Mouse (Mus musculus): ENCODE results near the gene Wnk1. TPM values are rescaled to one million over a fixed set of nuclear protein-coding genes. Genes with fewer than 3 reads are reported as not detected.
A peak's percentile ranks its signal among the peaks of the same experiment; 100 is the strongest.

Gene Wnk1
- total RNA-seq, 2 experiments from 2014 or later: 140 to 185 TPM

- no peak for DNase-seq
These were observed 2.0 kb upstream of the Wnk1 start for GRCm38 (mm10) chr6:120040557-120040857.

DNA sequence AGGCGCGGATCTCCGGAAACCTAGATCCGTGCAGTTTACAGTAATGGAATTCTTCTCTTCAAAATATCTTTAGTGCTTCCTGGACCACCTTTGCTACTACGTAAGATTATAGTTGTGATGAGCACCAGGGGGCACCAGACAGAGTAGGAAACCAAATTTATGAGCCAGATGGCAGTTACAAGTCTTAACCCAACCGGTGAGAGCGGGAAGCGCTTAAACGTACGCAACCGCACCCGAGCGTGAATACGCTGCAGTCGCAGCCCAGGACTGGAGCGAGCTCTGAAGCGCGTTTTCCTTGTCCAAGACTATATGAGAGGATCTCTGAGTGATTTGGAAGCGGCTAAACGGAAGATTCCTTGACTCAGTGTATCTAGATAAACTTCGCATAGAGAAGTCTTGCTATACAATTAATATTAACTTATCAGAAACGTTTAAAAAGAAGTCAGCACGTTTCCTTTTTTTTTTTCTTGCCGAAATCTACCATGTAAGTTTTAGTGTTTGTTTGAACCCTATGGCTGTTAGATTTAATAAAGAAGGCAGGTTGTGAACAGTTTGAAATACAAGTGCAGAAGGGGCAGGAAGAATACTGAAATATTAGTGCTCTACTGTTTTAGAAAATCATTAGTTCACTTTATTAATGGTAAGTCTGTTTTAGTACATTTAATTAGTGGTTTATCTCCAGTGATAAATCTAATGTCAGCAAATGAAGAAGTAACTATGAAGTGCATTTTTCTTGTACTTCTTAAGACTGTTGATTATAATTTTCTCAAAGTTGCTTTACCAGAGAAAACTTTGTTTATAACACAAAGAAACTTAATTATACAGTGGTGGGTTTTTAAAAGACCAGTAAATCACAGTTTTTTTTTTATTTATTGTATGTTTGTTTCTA lies 1.4 kb upstream of the Wnk1 start:
- DNase-seq: peak; percentile 83

DNA sequence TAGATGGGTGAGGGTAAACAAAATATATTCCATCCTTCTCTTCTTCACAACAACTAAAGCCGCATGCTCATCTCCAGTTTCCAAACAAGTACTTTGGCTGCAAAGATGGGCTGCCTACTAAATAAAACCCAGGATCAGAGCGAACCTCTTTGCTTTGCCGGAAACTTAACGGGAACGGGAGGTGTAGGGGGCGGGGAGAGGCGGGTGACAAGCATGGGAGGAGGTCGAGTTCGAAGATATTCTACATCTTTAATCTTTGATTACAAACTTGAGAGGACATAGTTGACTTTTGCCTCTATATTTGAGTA lies 738 bp upstream of the Wnk1 start:
- peak; percentile 64 for DNase-seq

DNA sequence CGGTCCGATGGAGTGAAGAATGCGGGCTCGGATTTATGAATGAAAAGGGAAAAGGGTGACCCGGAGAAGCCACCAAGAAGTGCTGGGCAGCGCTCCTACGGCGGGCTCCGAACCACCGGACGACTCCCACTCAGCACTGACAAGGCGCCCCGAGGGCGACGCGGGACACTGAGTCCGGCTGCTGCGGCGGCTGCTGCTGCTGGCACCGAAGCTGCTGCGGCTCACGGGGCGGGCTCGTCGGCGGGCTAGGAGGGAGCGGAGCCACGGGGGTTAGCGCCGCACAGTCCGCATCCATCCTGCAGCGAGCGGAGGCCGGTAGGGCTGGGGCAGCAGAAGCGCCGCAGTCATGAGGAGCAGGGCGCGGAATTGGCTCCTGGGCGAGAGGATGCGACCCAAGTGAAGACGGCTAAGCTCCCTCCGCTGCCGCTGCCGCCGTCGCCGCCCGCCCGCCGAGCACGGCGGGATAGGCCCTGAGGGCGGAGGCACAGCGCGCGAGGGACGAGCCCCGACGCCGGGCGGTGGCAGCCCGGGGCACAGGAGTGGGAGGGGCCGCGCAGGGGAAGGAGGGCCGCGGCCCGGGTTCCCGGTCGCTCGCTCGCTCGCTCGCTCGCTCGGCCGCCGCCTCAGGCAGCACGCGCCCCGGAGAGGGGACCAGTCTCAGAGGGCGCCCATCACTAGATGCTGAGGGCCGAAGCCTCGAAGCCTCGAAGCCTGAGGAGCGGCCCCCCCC lies 671 bp downstream of the Wnk1 start:
- DNase-seq: peak; percentile 85

DNA sequence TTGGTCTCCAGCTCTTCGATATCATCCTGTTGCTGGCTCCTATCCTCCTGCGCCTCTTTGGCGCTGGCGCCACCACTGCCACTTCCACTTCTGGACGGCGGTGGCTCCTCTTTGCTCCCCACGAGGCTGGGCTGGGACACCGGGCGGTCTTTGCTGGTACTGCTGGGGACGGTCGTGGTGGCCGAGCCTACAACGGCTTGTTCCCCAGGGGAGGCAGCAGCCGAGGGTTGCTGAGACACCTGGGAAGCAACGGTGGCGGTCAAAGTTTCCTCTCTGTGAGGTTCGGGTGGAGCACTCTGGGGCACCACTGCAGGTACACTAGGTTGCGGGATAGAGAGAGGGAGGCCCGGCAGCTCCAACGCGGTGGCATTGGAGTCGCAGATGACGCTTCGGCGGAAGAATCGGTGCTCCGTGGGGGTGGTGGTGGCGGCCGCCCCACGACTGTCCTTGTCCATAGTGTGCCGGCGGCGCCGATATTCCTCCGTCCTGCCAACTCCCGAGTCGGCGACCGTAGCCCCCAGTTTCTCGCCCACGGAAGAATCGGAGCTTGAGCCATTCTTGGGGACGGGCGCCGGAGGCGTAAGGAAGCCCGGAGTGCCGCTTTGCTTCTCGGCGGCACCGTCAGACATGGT lies 1.4 kb downstream of the Wnk1 start:
- peak; percentile 79 for DNase-seq

DNA sequence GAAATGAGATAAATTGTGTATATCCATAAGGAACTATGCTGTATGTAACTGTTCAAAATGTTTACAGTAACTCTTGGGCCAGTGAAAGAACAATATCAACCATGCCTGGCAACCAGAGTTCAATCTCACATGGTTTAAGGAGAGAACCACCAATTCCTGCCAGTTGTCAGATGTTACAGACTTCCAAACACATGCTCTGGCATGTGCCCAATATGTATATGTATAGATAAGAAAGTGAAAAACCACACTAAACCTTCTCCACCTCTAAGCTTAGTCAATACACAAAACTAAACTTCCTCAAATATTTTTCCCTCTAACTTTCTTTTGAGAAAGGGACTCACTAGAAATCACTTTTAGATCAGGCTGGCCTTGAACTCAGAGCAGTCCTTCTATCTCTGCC lies 13.9 kb downstream of the Wnk1 start:
- no peak for DNase-seq

DNA sequence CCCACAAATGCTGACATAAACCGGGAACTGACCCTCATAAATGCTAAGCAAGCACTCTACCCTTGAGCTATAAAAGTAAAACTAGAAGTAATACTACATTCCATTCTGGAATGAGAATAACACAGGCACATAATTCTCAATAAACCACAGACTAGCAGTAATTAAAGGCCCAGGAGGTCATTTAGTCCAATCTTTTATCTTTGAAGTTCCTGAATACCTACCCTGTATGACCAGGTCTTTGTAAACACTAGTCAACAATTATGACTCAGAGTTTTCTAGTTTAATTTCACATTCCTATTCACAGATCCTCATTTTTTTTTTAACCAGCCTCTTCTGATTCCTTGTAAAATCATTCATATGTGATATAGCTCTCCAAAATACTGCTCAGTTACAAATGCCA lies 14.7 kb downstream of the Wnk1 start:
- DNase-seq: no peak

GRCm38 (mm10) chr6:120022042-120022441 lies 16.4 kb downstream of the Wnk1 start:
- no peak for DNase-seq

- no peak for DNase-seq
These were observed 18.8 kb downstream of the Wnk1 start for GRCm38 (mm10) chr6:120019697-120020096.

- no peak for DNase-seq
These were observed 25.3 kb downstream of the Wnk1 start for GRCm38 (mm10) chr6:120013125-120013524.

- no peak for DNase-seq
These were observed 27.0 kb downstream of the Wnk1 start for GRCm38 (mm10) chr6:120011440-120011839.

- DNase-seq: no peak
These were observed 27.5 kb downstream of the Wnk1 start for GRCm38 (mm10) chr6:120011001-120011400.

DNA sequence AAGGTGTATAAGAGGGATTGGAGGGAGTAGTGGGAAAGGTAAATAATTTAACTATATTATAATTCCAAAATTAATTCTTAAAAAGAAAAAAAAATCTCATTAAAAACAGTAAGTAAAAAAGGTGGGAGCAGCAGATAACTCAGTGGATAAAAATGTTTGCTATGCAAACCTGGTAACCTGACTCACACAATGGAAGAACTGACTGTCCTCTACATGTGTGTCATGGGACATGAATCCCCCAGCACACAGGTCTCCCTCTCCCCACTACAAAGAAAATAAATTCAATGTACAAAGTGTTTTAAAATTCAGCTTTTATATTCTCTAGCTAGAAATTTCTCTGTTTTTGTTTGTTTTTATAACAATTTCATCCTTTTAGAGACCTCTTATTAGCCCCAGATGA lies 27.9 kb downstream of the Wnk1 start:
- DNase-seq: no peak

- DNase-seq: no peak
These were observed 36.8 kb downstream of the Wnk1 start for GRCm38 (mm10) chr6:120001718-120002117.

GRCm38 (mm10) chr6:119996480-119996879 lies 42.0 kb downstream of the Wnk1 start:
- DNase-seq: no peak

DNA sequence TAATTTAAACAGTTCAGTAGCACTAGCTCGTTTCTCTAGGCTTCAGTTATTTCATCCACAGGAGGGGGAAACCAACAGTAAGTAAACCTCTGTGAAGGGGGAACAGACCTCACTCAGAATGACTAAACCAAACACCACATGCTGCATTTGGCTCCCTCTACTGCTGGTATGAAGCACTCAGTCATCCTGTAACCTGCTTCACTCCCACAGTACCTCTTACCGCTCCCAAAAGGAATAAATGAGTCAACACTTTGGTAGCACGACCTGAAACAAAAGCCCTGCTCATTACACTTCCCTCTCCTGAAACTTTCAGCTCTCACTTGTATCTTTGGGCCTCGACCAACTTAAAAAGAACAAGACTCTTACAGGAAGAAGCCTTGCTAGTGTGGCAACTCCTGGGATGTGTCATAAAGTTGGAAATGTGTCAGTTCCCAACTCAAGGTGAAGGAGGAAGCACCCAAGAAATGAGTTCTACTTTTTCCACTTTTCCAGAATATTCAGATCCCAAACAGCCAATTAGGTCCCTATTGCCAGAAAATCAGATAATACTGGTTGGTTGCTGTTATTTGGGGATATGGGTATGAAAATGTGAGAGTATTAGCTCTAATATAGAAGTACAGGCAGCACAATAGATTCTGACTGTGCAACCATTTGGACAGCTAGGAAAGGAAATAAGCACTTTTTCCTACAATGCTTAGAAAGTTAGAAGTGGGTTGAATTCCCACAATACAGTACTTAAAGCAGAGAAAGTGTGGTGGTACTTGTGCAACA lies 114.1 kb downstream of the Wnk1 start:
- peak; percentile 16 for DNase-seq

DNA sequence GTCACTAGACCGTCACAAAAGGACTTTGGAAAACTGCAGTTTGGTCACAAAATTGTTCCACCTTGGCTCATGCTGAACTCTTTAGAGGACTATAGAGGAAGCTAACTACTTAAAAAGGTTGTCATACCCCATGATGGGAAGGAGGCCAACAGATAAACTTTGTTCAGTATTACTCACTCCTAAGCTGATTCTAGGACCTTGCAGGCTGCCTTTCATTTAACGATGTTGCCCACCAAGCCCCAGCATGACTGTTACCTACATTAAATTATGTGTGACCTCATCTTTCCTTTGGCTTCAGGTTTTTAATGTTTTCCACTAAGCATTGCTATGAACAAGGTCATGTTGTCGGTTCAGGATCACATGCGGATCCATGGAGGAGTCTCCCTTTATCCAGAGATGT lies 115.9 kb downstream of the Wnk1 start:
- no peak for DNase-seq

DNA sequence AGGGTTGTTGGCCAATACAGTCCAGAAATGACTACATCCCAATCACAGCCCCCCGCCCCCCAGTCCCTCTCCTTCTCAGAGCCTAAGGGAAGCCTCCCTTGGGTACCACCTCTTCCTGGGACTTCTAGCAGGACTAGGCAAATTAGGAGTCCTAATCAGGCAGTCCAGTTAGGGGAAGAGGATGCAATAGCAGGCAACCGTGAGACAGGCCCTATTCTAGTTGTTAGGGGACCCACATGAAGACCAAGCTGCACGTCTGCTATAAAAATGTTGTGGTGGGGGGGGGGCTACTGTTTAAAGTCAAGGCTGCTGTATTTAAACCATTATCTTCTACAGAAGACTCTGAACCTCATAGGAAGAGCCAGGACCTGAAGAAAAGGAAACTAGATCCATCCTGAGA lies 116.3 kb downstream of the Wnk1 start:
- DNase-seq: no peak

DNA sequence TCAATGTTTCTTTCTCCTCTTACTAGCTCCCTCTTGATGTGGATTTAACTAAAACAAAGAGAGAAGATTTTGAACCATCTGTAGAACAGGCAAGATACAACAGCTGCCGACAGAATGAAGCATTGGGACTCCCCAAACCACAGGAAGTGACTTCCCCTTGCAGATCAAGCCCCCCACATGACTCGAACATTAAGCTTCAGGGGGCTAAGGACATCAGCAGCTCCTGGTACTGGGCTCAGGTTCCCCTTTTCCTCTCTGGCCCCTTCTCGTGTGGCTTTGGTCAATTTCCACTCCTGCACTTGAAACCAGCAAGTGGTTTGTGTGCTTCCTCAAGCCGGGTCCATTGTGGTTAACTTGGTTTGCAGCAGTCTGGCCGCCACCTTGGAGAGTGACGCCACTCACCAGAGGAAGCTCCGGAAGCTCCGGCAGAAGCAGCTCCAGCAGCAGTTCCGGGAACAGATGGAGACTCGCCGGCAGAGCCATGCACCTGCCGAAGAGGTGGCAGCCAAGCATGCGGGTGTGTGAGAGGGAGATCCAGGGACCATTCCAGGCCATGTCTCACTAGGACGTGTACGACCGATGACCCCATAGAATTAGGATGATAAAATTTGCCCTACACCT lies 119.8 kb downstream of the Wnk1 start:
- DNase-seq: no peak

DNA sequence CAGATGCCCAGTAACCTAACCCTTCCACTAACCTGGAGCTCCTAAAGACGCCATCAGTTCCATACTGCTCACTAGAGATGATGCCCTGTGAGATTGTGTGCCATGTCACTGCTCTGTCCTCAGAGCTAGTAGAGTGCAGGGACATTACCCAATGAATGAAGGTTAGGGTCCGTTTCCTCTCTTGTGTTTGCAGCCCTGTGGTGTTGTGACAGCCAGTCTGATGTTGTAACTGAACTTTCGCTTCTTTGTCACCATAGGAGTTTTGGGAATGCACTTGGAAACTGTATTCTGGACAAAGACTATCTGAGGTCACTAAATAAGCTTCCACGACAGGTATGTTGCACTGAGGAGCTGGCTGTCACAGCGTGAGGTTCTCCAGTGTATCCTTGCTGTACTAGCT lies 122.8 kb downstream of the Wnk1 start:
- DNase-seq: no peak

DNA sequence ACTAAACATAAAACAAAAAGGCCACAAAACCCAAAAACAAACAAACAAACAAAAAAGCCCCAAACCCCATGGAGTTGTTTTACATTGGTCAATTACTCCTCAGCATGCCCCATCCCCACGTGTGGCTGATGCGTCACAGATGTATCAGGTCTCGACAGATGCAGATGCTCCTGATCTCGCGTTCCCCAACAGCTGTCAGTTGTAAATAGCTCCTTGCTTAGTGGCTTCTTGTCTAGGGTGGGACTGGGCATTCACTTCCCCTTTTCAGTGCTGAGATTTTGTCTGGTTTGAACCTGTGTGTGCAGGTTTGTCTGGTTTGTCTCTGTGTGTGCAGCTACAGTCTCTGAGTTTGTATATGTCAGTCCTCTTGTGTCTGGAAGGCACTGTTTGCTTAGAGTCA lies 126.4 kb downstream of the Wnk1 start:
- no peak for DNase-seq

- DNase-seq: no peak
These were observed 133.0 kb downstream of the Wnk1 start for GRCm38 (mm10) chr6:119905461-119905860.
